Mouse (Mus musculus): ENCODE data around the gene Ifi27l2b.
"Not testable (repeated sequence)": the region's sequence is repeated elsewhere in the genome, so short reads cannot be mapped to it uniquely, and the experiment has no call there.

Ifi27l2b gene

DNA sequence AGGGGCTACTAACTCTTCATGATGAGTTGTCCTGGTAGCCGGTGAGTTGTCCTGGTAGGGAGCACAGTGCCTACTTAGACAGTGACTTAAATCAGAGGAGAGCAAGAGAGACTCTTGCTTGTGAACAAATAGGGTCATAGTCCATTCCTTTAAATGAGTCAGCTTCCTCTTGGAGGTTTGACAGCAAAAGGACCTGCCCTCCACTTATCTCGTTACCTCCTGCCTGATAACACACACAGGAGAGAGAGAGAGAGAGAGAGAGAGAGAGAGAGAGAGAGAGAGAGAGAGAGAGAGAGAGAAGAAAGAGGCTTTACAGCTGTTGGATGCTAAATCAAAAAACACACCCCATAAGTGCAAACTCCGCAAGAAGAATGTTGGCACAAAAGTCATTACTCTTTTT is at the start of gene Ifi27l2b:
Gene Ifi27l2b (minus strand): TSS at position 84 of the 400 bp plus-strand sequence.
- no peak for DNase-seq

DNA sequence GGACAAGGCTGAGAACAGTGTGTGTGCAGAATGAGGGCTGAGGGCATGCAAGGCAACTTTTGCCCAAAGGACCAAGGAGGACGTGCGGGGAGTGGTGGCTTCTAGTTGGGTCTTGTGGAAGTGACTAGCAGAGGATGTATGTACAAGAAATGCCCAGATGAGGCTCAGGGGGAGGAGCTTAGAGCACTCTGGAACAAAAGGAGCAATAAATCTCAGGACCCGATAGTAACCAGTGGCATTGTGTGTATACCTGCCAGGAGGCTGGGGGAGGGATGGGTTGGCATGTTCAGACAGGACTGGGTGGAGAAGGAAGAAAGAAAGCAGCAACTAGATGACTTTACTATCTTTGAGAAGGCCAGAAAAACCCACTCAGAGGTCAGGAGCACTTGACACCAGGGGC is 47.4 kb upstream of the Ifi27l2b start:
- no peak for DNase-seq

DNA sequence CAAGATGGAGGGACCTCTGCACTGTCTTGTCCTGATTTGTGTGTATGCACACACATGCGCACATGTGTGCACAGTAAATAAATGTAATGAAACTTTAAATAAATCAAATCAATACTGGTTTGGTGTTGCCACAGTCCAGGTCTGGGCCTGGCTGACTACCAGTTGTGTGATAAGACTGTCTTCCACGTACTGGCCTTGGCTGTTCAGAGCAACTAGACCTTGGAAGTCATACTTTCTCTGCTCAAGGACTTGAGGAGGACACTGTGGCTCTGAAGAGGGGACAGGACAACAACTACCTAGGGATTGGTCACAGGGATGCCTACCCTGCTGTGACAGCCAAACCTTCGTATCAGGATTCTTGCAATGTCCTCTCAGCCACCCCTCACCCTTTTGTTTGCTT is 46.3 kb upstream of the Ifi27l2b start:
- no peak for DNase-seq

- no peak for DNase-seq
Measured at GRCm38 (mm10) chr12:103499261-103499660, 42.2 kb upstream of the Ifi27l2b start.

DNA sequence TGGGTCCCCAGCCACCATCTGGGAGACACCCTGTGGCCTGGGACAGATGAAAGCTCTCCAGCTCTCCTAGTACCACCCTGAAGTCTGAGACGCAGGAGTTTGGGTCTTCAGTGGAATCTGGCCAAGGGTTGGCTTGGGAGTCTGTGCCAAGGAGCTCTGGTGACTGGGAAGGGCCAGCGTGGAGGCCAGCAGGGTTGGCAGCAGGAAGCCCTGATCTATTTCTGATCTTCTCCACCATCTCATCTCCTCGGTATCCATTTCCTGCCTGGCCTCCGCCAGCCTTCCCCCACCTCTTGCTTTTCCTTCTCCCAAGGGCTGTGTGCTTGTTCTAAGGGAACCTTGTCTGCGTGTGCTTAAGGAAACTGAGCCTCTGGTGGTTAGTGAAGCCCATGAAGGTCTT is 41.7 kb upstream of the Ifi27l2b start:
- DNase-seq, result no peak

DNA sequence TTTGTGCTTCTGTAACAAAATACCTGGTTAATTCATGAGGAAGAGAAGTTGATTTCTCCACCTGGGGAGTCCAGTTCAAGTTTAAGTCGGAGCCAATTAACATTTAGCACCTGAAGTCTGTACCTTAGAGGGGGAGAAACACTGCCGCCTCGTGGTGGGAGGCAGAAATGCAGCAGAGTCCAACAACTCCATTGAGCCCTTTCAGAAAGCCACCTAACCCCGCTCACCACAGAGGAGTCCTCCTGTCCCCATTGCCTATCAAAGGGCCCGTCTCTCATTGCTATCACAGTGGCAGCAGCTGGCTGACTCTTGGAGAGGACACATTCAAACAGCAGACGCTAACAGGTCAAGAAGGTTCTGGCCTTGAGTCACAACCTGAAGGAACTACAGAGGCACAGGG is 37.5 kb upstream of the Ifi27l2b start:
- DNase-seq, result no peak

DNA sequence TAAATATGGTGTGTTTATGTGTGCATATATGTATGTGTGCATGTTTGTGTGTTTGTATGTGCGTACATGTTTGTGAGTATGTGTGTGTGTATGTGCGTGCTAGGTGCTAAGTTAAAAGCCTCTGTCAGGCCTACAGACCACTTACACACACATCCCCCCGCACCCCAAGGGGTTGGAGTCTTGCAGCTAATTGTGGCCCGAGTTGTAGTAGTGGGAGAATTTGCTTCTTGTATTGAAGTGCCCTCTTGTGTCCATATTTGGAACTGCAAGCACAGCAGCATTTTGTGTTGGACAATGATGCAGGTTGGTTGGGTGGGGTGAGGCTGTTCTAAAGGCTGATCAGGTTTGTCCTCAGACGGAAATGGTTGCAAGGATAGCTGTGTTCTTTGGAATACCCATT is 35.7 kb upstream of the Ifi27l2b start:
- DNase-seq, result no peak

GRCm38 (mm10) chr12:103491091-103491730 is 34.2 kb upstream of the Ifi27l2b start:
- no peak for DNase-seq

DNA sequence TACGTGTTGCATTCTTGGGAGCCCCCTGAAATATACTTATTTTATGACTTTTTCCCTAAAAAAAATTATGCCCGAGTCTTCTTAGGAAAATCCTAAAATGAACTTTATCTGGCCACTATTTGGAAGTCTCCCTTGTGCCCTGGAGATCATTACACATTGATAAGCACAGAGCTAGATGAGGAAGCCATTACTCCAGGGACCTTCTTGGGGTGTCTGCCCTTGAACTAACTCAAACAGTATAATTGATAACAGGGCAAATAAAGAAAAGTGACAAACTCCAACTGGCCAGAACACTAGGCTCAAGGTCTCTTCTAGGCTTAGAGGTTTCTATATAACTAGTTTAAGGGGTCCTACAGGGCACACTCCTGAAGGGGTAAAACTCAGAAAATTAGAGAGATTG is 30.7 kb upstream of the Ifi27l2b start:
- DNase-seq, result no peak

DNA sequence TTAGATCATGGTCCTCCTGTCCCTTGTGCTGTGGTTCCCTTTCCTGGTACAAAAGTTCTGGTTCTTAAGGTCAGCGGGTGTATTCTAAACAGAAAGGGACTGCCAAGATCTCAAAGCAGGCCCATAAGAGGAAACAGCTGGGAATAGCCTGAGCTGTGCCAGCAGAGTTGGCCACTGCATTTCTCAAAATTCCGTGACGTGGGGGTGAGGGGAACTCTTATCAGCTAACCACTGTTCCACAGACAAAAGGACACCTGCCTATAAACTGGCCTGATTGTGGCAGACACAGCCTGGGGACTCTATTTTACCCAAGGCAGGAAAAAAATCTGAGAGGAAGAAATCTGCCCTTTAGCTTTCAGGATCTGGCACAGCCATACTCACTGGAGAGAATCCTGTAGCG is 30.3 kb upstream of the Ifi27l2b start:
- no peak for DNase-seq

DNA sequence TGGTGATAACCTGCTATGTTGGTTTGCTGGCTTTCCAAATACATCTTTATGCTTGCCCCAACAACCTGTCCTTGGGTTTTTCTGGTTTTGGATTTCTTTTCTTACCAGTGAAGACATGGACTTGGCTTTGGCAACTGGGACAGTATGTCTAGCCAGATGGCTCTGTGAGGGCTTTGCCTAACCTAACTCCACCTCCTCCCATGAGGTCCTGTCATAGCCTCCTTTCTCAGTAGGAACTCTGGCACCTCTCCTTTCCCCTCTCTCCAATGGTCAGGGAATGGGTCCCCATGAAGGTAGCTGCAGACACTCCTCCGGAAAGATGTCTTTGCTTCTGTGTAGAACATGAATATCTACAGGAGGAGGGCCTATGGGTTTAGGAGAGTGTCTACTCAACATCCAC is 29.7 kb upstream of the Ifi27l2b start:
- DNase-seq, result no peak

GRCm38 (mm10) chr12:103484200-103484972 is 27.4 kb upstream of the Ifi27l2b start:
- not testable (repeated sequence) for DNase-seq

DNA sequence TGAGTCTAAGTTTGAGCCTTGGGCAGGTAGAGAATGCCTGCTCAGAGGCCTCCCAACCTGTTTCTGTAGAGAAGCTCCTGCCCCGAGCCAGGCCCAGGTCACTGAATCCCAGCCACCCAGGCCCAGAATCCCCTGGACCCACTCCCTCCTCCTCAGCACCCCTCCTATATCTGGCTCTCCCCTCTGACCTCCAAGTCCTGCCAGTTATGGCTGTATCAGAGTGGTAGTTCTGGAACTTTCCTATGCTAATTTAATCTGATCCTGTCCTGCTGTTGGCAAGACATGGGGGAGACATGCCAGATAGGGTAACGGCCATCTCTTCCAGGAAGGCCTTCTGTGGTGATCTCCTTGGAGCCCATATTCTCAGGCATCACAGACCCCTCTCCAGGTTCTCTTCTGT is 25.8 kb upstream of the Ifi27l2b start:
- no peak for DNase-seq

DNA sequence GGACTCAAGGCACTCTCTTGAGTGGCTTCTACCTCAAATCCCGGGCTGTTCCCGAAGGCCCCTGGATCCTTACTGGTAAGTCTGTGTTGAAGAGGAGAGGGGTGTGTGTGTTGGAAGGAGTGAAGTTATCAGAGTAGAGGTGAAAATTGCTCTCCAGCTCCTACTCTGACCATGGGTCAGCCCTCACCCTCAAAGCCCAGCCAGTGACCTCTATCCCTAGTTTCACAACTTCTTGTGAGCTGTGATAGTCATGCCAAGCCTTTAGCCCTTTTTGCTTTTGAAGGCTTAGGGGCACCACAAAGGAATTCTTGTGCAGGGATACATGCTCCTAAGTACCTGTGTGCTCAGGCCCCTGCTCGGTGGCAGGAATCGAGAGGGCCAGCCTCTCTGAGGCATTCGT is 24.6 kb upstream of the Ifi27l2b start:
- DNase-seq, result no peak

- no peak for DNase-seq
Measured at GRCm38 (mm10) chr12:103477461-103478015, 20.5 kb upstream of the Ifi27l2b start.

- DNase-seq, result no peak
Measured at GRCm38 (mm10) chr12:103476779-103477389, 19.9 kb upstream of the Ifi27l2b start.

DNA sequence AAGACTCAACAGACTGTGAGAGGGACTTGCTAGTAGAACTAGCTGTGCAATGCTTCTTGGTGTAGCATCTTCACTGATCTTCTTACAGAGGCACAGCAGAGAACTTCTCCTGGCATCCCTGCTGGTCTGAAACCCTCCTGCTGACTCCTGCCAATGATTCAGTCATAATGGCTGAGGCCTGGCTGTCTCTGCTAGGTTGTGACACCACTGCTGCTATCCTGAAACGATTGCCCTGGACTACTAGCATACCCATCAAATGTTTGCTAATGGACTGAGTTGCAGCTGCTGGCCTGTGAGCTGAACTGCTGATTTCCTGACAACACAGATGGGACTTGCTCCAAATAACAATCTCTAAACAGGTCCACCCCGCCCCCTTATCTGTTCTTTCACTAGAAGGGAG is 17.5 kb upstream of the Ifi27l2b start:
- no peak for DNase-seq

DNA sequence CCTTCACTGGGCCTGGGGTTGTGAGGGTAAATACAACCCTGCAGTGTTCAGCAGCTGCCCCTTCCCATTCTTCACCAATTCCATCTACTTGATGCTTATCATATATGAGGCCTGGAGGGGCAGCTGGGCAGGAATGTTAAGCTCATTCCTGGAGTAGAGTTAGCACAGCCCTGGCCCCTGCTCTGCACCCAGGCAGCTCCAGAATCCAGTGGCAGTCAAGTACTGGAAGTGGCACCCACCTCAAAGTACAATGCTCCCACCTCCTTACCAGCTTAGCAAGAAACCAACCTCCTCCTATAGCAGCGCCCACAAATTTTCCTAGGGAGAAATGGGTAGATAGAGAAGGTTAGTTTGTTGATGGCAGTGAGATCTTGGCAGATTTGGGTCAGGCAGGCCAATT is 296 bp downstream of the Ifi27l2b start:
- DNase-seq, result not testable (repeated sequence)

DNA sequence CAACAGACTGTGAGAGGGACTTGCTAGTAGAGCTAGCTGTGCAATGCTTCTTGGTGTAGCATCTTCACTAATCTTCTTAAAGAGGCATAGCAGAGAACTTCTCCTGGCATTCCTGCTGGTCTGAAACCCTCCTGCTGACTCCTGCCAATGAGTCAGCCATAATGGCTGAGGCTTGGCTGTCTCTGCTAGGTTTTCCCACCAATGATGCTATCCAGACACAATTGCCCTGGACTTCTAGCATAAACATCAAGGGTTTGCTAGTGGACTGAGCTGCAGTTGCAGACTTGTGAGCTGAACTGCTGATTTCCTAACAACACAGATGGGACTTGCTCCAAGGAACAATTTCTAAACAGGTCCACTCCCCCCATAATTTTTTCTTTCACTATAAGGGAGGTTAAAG is 3.7 kb downstream of the Ifi27l2b start:
- no peak for DNase-seq

GRCm38 (mm10) chr12:103445060-103445459 is 12.0 kb downstream of the Ifi27l2b start:
- no peak for DNase-seq

GRCm38 (mm10) chr12:103444261-103444660 is 12.8 kb downstream of the Ifi27l2b start:
- not testable (repeated sequence) for DNase-seq

- no peak for DNase-seq
Measured at GRCm38 (mm10) chr12:103443524-103443923, 13.5 kb downstream of the Ifi27l2b start, which contains the start of gene Ifi27l2a. TSS of gene Ifi27l2a (minus strand) at chr12:103443680.

GRCm38 (mm10) chr12:103437601-103438000 is 19.4 kb downstream of the Ifi27l2b start:
- DNase-seq, result no peak

DNA sequence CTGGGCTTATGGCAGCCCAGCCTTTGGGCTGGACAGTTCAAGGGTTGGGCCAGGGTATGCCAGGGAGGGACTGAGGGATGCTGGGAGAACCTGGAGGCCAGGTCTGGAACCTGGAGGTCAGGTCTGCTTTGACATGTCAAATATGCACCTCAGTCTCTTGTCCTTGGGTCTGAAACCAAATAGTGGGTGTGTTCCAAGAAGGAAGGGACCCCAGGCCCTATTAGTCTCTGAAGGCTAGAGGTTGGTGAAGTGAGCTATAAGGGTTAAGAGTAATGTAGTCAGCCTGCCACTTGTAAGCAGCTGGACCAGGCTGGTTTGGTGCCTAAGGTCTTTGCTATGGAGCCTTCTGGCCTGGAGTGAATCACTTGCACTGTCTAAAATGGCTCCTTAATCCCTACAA is 22.2 kb downstream of the Ifi27l2b start:
- no peak for DNase-seq

Data from right cerebral cortex, postnatal 25 days (tissue).